ENCODE assay signal across 24 mouse cellular contexts in the genomic region with DNA sequence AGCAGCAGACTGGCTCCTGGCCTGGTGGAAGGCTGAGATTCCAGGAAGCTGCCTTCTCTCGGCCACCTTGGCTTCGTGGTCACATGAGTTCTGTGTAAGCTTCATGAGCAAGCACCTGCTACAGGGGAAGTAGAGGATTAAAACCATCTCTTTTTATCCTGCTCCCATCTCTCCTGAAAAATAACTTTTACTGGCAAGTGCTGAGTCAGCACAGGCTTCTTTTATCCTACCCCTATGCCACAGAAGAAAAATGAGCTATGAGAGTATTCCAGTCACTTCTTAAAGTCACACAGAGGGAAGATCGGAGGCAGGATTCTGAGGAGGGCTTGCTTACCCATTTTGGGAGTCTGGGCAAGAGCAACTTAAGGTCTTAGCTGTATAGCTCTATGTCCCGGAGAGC. TPM values are rescaled to one million over a fixed set of nuclear protein-coding genes. Genes with fewer than 3 reads are reported as not detected.
"Had no signal": no experiment of that assay in that cellular context is flagged by ENCODE, and none has a peak within 500 bp of the region (broad histone marks: within the 10 kb centered on the region; RNA-seq: fewer than 3 reads in every experiment).

No protein-coding gene starts in this region.

- H3K4me3 ChIP-seq: neural tube, embryonic 13.5 days; neural tube, embryonic 15.5 days; stomach, embryonic 15.5 days had no signal

- H3K9me3 ChIP-seq: neural tube, embryonic 13.5 days; neural tube, embryonic 15.5 days; stomach, embryonic 15.5 days had no signal

- H3K36me3 ChIP-seq: neural tube, embryonic 13.5 days; neural tube, embryonic 15.5 days; stomach, embryonic 15.5 days had no signal

- H3K4me2 ChIP-seq: neural tube, embryonic 13.5 days; neural tube, embryonic 15.5 days; stomach, embryonic 15.5 days had no signal

- H3K9ac ChIP-seq: neural tube, embryonic 13.5 days; neural tube, embryonic 15.5 days; stomach, embryonic 15.5 days had no signal

- H3K4me1 ChIP-seq: neural tube, embryonic 13.5 days; neural tube, embryonic 15.5 days had no signal

- DNase-seq: retina, postnatal 1 day; right cerebral cortex, adult 18-20 months; right cerebral cortex, postnatal 14 days; right cerebral cortex, postnatal 25 days; right cerebral cortex, postnatal 4 days; spleen, adult 18-20 months; thymus, adult 18-20 months; thymus, adult 2 months; thymus, postnatal 14 days; thymus, postnatal 25 days; thymus, postnatal 36 days; thymus, postnatal 4 days had no signal

- H3K27me3 ChIP-seq: neural tube, embryonic 13.5 days; stomach, embryonic 15.5 days had no signal

- H3K27ac ChIP-seq: neural tube, embryonic 13.5 days; neural tube, embryonic 15.5 days; stomach, embryonic 15.5 days; stomach, postnatal 0 days had no signal

RNA-seq across cellular contexts. Expression of gene Wfdc2, which starts 25.2 kb away (rescaled TPM):
- total RNA-seq: neutrophil, adult 5-6 weeks had no signal

RNA-seq across cellular contexts. Expression of gene Spint3, which starts 36.3 kb away (rescaled TPM):
- total RNA-seq: neutrophil, adult 5-6 weeks had no signal
- polyA plus RNA-seq: neural tube, embryonic 13.5 days; neural tube, embryonic 14.5 days; neural tube, embryonic 15.5 days; small intestine, adult 2 months; spleen, adult 2 months; stomach, embryonic 14.5 days; stomach, embryonic 15.5 days; stomach, embryonic 16.5 days; stomach, postnatal 0 days; testis, adult 2 months; thymus, adult 2 months; thymus, postnatal 0 days had no signal

RNA-seq across cellular contexts. Expression of gene Wfdc6a, which starts 48.2 kb away (rescaled TPM):
- total RNA-seq: neutrophil, adult 5-6 weeks had no signal
- polyA plus RNA-seq: neural tube, embryonic 13.5 days; neural tube, embryonic 14.5 days; neural tube, embryonic 15.5 days; small intestine, adult 2 months; thymus, adult 2 months; thymus, postnatal 0 days had no signal
